Mouse (Mus musculus) layer of hippocampus, adult 2 months (tissue): ENCODE results near the gene Hlcs. TPM values are rescaled to one million over a fixed set of nuclear protein-coding genes. Genes with fewer than 3 reads are reported as not detected.

Experiments
- DNase-seq, 2 experiments: peaks; one replicate each; pipeline ENCODE4 v3.0.0; 2022; ENCODE audit warnings: low spot score in 2 of 2
- H3K27ac ChIP-seq: fragments of 200-600 bp; 2 replicates; pipeline ENCODE4 v1.8.1; 2022
- H3K4me3 ChIP-seq: fragments of 200-600 bp; 2 replicates; pipeline ENCODE4 v1.8.1; 2022; ENCODE audit warnings: mild to moderate bottlenecking
- CTCF ChIP-seq: fragments of 200-600 bp; conservative IDR thresholded peaks from 2 replicates; pipeline ENCODE4 v1.8.1; 2022; ENCODE audit warnings: antibody characterized with exemption, mild to moderate bottlenecking, moderate library complexity
- total RNA-seq, 2 experiments: library from RNA; stranded (reverse); gene quantifications; 2 replicates each; pipeline ENCODE4 v1.2.3; 2021

Gene Hlcs
- total RNA-seq, 2 experiments from 2014 or later = 14.0 to 15.2 TPM

GRCm38 (mm10) chr16:94315215-94315614, 1.8 kb upstream of the Hlcs start:
- Histone ChIP-seq H3K4me3 (no peak overlapping the region), H3K27ac (no peak overlapping the region)
- no peak for TF ChIP-seq CTCF
- DNase-seq = no peak

- TF ChIP-seq CTCF = no peak
- Histone ChIP-seq H3K4me3 (no peak overlapping the region), H3K27ac (peak overlapping the region; percentile 99; the same call in 1 of the 2 replicates)
Observed at GRCm38 (mm10) chr16:94314626-94315025, 1.3 kb upstream of the Hlcs start.

GRCm38 (mm10) chr16:94312663-94313228, 625 bp downstream of the Hlcs start:
- Histone ChIP-seq H3K27ac (peak overlapping the region; percentile 99), H3K4me3 (peak overlapping the region; percentile 86)
- TF ChIP-seq CTCF = peak; percentile 51
- DNase-seq = peak; percentile 77 to 84

More at GRCm38 (mm10) chr16:94314626-94315025, 1.3 kb upstream of the Hlcs start:
- DNase-seq = no peak

GRCm38 (mm10) chr16:94311931-94312330, 1.4 kb downstream of the Hlcs start:
- DNase-seq = no peak

GRCm38 (mm10) chr16:94311416-94311815, 2.0 kb downstream of the Hlcs start:
- no peak for TF ChIP-seq CTCF
- no peak overlapping the region for H3K4me3 ChIP-seq
- peak overlapping the region; percentile 68; the same call in 1 of the 2 replicates for H3K27ac ChIP-seq
- DNase-seq = no peak

More at GRCm38 (mm10) chr16:94311931-94312330, 1.4 kb downstream of the Hlcs start:
- H3K4me3 ChIP-seq = peak overlapping the region; percentile 86
- TF ChIP-seq CTCF = no peak
- H3K27ac ChIP-seq = peak overlapping the region; percentile 99

GRCm38 (mm10) chr16:94309025-94309424, 4.3 kb downstream of the Hlcs start:
- no peak for TF ChIP-seq CTCF
- no peak for DNase-seq
- peak overlapping the region; percentile 18; the same call in 1 of the 2 replicates for H3K27ac ChIP-seq
- no peak overlapping the region for H3K4me3 ChIP-seq

- DNase-seq = no peak
- no peak for TF ChIP-seq CTCF
- Histone ChIP-seq H3K27ac (peak overlapping the region; percentile 84), H3K4me3 (no peak overlapping the region)
Observed at GRCm38 (mm10) chr16:94307942-94308341, 5.4 kb downstream of the Hlcs start.

GRCm38 (mm10) chr16:94307526-94307925, 5.8 kb downstream of the Hlcs start:
- TF ChIP-seq CTCF = no peak
- Histone ChIP-seq H3K4me3 (no peak overlapping the region), H3K27ac (peak overlapping the region; percentile 84)
- DNase-seq = peak in 1 of 2 experiments; percentile 36

GRCm38 (mm10) chr16:94303203-94303535, 10.2 kb downstream of the Hlcs start:
- no peak for DNase-seq
- peak overlapping the region; percentile 91 for H3K27ac ChIP-seq
- peak overlapping the region; percentile 51 for H3K4me3 ChIP-seq
- no peak for TF ChIP-seq CTCF

GRCm38 (mm10) chr16:94302274-94303202, 10.8 kb downstream of the Hlcs start:
- peak; percentile 64 for TF ChIP-seq CTCF
- Histone ChIP-seq H3K27ac (peak overlapping the region; percentile 91), H3K4me3 (peak overlapping the region; percentile 51)
- DNase-seq = peak; percentile 46 to 52

- no peak for DNase-seq
- peak overlapping the region; percentile 91 for H3K27ac ChIP-seq
- peak overlapping the region; percentile 51; the same call in 1 of the 2 replicates for H3K4me3 ChIP-seq
- peak; percentile 54 for TF ChIP-seq CTCF
Observed at GRCm38 (mm10) chr16:94301696-94302095, 11.7 kb downstream of the Hlcs start.

GRCm38 (mm10) chr16:94301194-94301593, 12.2 kb downstream of the Hlcs start:
- H3K27ac ChIP-seq = no peak overlapping the region; the same call in 1 of the 2 replicates
- H3K4me3 ChIP-seq = no peak overlapping the region
- TF ChIP-seq CTCF = no peak
- no peak for DNase-seq

- TF ChIP-seq CTCF = no peak
- Histone ChIP-seq H3K27ac (no peak overlapping the region), H3K4me3 (no peak overlapping the region)
- DNase-seq = no peak
Observed at GRCm38 (mm10) chr16:94299210-94299609, 14.2 kb downstream of the Hlcs start.
